Mouse (Mus musculus) kidney, embryonic 15.5 days (tissue): ENCODE results near the gene Muc3. TPM values are rescaled to one million over a fixed set of nuclear protein-coding genes. Genes with fewer than 3 reads are reported as not detected.
A peak's percentile ranks its signal among the peaks of the same experiment; 100 is the strongest.
"Not testable (repeated sequence)": the region's sequence is repeated elsewhere in the genome, so short reads cannot be mapped to it uniquely, and the experiment has no call there.

ENCODE experiments used
- ATAC-seq: fragments of 200-750 bp; cut with Nextera tagmentation; replicated peaks from 2 replicates; pipeline ENCODE4 v1.8.0; 2017; ENCODE audit warnings: moderate TSS enrichment; ENCODE audit not compliant: low FRiP score
- H3K27ac ChIP-seq: fragments of 300-500 bp; sonication (generic); 2 replicates; pipeline ENCODE4 v1.5.1; 2015; ENCODE audit warnings: mild to moderate bottlenecking, inconsistent platforms
- H3K27me3 ChIP-seq: fragments of 300-500 bp; sonication (generic); 2 replicates; pipeline ENCODE4 v1.6.1; 2015; ENCODE audit warnings: inconsistent platforms
- H3K36me3 ChIP-seq: fragments of 300-500 bp; sonication (generic); 2 replicates; pipeline ENCODE4 v1.6.1; 2015; ENCODE audit warnings: inconsistent platforms
- H3K4me1 ChIP-seq: fragments of 300-500 bp; sonication (generic); 2 replicates; pipeline ENCODE4 v1.6.1; 2015; ENCODE audit warnings: inconsistent platforms
- H3K4me2 ChIP-seq: fragments of 300-500 bp; sonication (generic); 2 replicates; pipeline ENCODE4 v1.6.1; 2015; ENCODE audit warnings: moderate library complexity, mild to moderate bottlenecking, inconsistent platforms
- H3K4me3 ChIP-seq: fragments of 300-500 bp; sonication (generic); replicated peaks from 2 replicates; pipeline ENCODE4 v1.5.1; 2015; ENCODE audit warnings: mild to moderate bottlenecking, inconsistent platforms
- H3K9ac ChIP-seq: fragments of 300-500 bp; sonication (generic); 2 replicates; pipeline ENCODE4 v1.6.1; 2015; ENCODE audit warnings: mild to moderate bottlenecking, inconsistent platforms
- H3K9me3 ChIP-seq: fragments of 300-500 bp; sonication (generic); replicated peaks from 2 replicates; pipeline ENCODE4 v1.6.1; 2016; ENCODE audit warnings: inconsistent platforms
- WGBS: fragments of 180-500 bp; shearing (Covaris S2); methylation state at CpG from one replicate; pipeline ENCODE4 v1.1.7; 2015; ENCODE audit warnings: mixed read lengths; 5-methylcytosine and 5-hydroxymethylcytosine counted together
- polyA plus RNA-seq: library from polyadenylated mRNA; unstranded; fragments of >200 nt; fragmentation: Nextera tagmentation; extraction: Ambion mirVana; gene quantifications from 2 replicates; pipeline ENCODE4 v1.2.1, GENCODE M21; 2015

Muc3 gene
- 0.09 TPM in 1 of 2 replicates, not detected in the other for polyA plus RNA-seq

- H3K4me3 ChIP-seq, H3K4me2 ChIP-seq, H3K27me3 ChIP-seq, H3K27ac ChIP-seq, H3K36me3 ChIP-seq, H3K9ac ChIP-seq, ATAC-seq, H3K4me1 ChIP-seq: not testable (repeated sequence)
- H3K9me3 ChIP-seq = peaks cover 17% of the 10 kb centered on the region
These were observed at the start of gene Muc3 for GRCm38 (mm10) chr5:137149272-137149882. TSS of gene Muc3 (minus strand) at chr5:137149322.

- 83% methylated on average over 8 of the region's 8 CpGs for WGBS
- Histone ChIP-seq H3K4me1 (no peaks in the 10 kb centered on the region), H3K27ac (no peak overlapping the region), H3K4me3 (no peak overlapping the region), H3K36me3 (no peaks in the 10 kb centered on the region), H3K4me2 (no peak overlapping the region), H3K27me3 (peaks cover 9% of the 10 kb centered on the region; the same call in 1 of the 2 replicates), H3K9ac (no peak overlapping the region), H3K9me3 (no peaks in the 10 kb centered on the region)
- no peak for ATAC-seq
These were observed 45.5 kb upstream of the Muc3 start for GRCm38 (mm10) chr5:137194488-137195120.

DNA sequence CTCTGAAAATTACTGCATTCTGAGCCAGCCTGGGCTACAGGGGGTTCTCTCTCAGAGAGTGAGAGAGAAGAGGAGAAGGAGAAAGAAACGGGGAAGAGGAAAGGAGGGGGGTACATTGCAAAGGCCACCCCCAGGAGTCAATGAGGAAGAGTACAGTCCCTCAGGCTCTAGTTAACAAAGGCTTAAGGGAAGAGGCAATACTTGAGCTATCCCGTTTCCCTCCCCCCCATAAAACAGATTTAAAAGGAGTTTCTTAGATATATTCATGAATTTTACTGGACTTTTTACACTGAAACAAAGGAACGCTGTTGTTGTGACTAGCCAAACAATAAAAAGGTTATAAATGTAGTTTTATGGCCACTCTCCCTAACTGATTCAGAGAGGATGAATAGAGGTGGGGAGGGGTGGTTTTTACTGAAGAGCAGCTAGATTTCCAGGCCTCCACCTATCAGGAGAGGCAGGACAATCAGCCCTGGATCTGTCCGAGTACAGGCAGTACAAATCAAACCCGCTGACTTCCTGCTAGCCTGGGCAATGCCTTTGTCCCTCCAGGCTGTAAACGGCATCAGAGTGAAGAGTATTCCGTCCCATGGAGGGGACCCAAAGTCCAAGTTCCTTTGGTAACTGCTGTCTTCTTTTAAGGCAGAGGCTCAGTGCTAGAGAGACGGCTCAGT, 44.3 kb upstream of the Muc3 start:
- Histone ChIP-seq H3K9ac (no peak overlapping the region), H3K27ac (no peak overlapping the region), H3K4me2 (no peak overlapping the region), H3K9me3 (no peaks in the 10 kb centered on the region), H3K4me3 (no peak overlapping the region), H3K36me3 (no peaks in the 10 kb centered on the region), H3K4me1 (peaks cover 4% of the 10 kb centered on the region; the same call in 1 of the 2 replicates), H3K27me3 (peaks cover 17% of the 10 kb centered on the region; the same call in 1 of the 2 replicates)
- WGBS = 23% methylated on average over 8 of the region's 8 CpGs
- ATAC-seq = no peak

DNA sequence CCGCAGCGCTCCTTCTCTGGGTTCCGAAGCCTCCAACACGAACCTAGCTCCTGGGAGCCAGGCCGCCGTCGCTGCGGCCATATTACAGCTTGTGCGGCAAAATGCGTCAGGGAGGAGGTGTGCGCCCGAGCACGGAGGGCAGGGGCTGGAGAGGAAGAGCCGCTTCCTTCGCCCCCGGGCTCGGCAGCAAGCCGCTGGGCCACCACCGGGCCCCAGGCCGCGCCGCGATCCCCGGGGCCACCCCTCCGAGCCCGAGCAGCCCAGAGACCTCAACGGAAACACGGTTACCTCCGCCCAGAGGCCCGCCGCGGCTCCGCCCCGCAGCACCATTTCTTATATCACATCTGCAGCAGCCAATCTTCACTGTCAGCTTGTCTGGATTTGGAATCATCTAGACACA, 40.2 kb upstream of the Muc3 start:
- H3K4me1 ChIP-seq = peaks cover 4% of the 10 kb centered on the region; the same call in 1 of the 2 replicates
- 2% methylated on average over 34 of the region's 34 CpGs for WGBS
- peak overlapping the region; percentile 94 for H3K4me2 ChIP-seq
- H3K27me3 ChIP-seq = peaks cover 29% of the 10 kb centered on the region
- no peak overlapping the region for H3K27ac ChIP-seq
- no peak for ATAC-seq
- H3K36me3 ChIP-seq = no peaks in the 10 kb centered on the region
- no peaks in the 10 kb centered on the region for H3K9me3 ChIP-seq
- peak overlapping the region; percentile 57 for H3K9ac ChIP-seq
- H3K4me3 ChIP-seq = peak overlapping the region; percentile 58

DNA sequence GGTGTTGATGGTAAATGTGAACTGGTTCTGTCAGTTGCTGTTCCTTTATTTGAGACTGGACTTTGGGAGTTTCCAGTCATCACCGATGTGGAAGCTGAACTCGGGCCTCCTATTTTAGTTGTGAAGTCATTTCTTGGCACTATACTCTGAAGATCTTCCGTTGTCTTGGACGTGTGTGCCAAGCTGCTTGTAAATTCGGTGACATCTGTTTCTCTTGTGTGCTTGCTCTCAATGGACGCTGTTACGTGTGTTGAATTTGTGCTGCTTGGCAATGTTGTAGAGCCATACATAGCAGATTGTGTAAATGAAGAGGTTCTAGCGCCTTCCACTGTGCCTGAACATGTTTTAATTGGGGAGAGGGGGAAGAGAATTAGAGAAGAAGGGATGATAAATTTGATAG, 36.2 kb upstream of the Muc3 start:
- Histone ChIP-seq H3K4me3 (no peak overlapping the region), H3K36me3 (no peaks in the 10 kb centered on the region), H3K4me1 (peaks cover 4% of the 10 kb centered on the region; the same call in 1 of the 2 replicates), H3K9me3 (no peaks in the 10 kb centered on the region), H3K9ac (no peak overlapping the region), H3K27me3 (peaks cover 26% of the 10 kb centered on the region), H3K4me2 (no peak overlapping the region), H3K27ac (no peak overlapping the region)
- ATAC-seq = no peak
- WGBS = 88% methylated on average over 8 of the region's 8 CpGs

GRCm38 (mm10) chr5:137179646-137180374, 30.7 kb upstream of the Muc3 start:
- Histone ChIP-seq H3K9ac (no peak overlapping the region), H3K36me3 (no peaks in the 10 kb centered on the region), H3K27me3 (peaks cover 16% of the 10 kb centered on the region), H3K9me3 (no peaks in the 10 kb centered on the region), H3K4me3 (no peak overlapping the region), H3K4me2 (no peak overlapping the region), H3K27ac (no peak overlapping the region), H3K4me1 (no peaks in the 10 kb centered on the region)
- 76% methylated on average over 8 of the region's 8 CpGs for WGBS
- ATAC-seq = no peak

GRCm38 (mm10) chr5:137173967-137174366, 24.8 kb upstream of the Muc3 start:
- H3K9ac ChIP-seq = no peak overlapping the region
- 71% methylated on average over 6 of the region's 6 CpGs for WGBS
- H3K9me3 ChIP-seq = no peaks in the 10 kb centered on the region
- H3K4me2 ChIP-seq = no peak overlapping the region
- no peak overlapping the region for H3K4me3 ChIP-seq
- H3K27me3 ChIP-seq = peaks cover 25% of the 10 kb centered on the region
- no peak for ATAC-seq
- no peak overlapping the region for H3K27ac ChIP-seq
- H3K4me1 ChIP-seq = peaks cover 16% of the 10 kb centered on the region
- H3K36me3 ChIP-seq = no peaks in the 10 kb centered on the region

DNA sequence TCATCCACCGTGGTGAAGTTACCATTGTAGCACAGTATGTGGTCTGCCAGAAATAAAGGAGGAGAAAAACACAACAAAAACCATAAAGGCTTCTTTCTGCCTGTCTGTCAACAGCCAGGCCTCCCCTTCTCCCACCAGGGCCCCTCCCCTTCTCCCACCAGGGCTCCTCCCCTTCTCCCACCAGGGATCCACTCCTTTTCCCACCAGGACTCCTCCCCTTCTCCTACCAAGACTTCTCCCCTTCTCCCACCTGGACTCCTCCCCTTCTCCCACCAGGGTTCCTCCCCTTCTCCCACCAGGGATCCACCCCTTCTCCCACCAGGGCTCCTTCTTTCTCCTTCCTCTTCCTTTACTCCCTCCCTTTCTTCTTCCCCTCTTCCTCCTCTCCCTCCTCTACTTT, 23.5 kb upstream of the Muc3 start:
- Histone ChIP-seq H3K27me3 (peaks cover 25% of the 10 kb centered on the region), H3K4me2 (no peak overlapping the region), H3K36me3 (no peaks in the 10 kb centered on the region), H3K4me1 (peaks cover 16% of the 10 kb centered on the region), H3K9ac (no peak overlapping the region), H3K9me3 (no peaks in the 10 kb centered on the region), H3K27ac (no peak overlapping the region), H3K4me3 (no peak overlapping the region)
- ATAC-seq = no peak
- WGBS = 12% methylated on average over 1 of the region's 1 CpGs

GRCm38 (mm10) chr5:137171478-137171877, 22.4 kb upstream of the Muc3 start:
- no peak overlapping the region for H3K4me2 ChIP-seq
- H3K36me3 ChIP-seq = no peaks in the 10 kb centered on the region
- ATAC-seq = 0 out of 2 replicates have a peak, but pooled peaks have one; percentile 46
- H3K27ac ChIP-seq = 0 out of 2 replicates have a peak overlapping the region, but pooled peaks have one; percentile 45
- H3K4me3 ChIP-seq = no peak overlapping the region
- H3K9me3 ChIP-seq = no peaks in the 10 kb centered on the region
- H3K9ac ChIP-seq = no peak overlapping the region
- 55% methylated on average over 7 of the region's 7 CpGs for WGBS
- H3K4me1 ChIP-seq = peaks cover 16% of the 10 kb centered on the region
- peaks cover 25% of the 10 kb centered on the region for H3K27me3 ChIP-seq

GRCm38 (mm10) chr5:137170836-137171380, 21.8 kb upstream of the Muc3 start:
- H3K4me2 ChIP-seq = no peak overlapping the region
- peaks cover 16% of the 10 kb centered on the region for H3K4me1 ChIP-seq
- no peak overlapping the region for H3K4me3 ChIP-seq
- no peaks in the 10 kb centered on the region for H3K9me3 ChIP-seq
- H3K36me3 ChIP-seq = no peaks in the 10 kb centered on the region
- H3K27me3 ChIP-seq = peaks cover 24% of the 10 kb centered on the region
- peak overlapping the region; percentile 23; the same call in 1 of the 2 replicates for H3K27ac ChIP-seq
- ATAC-seq = no peak
- H3K9ac ChIP-seq = no peak overlapping the region
- 72% methylated on average over 9 of the region's 9 CpGs for WGBS

DNA sequence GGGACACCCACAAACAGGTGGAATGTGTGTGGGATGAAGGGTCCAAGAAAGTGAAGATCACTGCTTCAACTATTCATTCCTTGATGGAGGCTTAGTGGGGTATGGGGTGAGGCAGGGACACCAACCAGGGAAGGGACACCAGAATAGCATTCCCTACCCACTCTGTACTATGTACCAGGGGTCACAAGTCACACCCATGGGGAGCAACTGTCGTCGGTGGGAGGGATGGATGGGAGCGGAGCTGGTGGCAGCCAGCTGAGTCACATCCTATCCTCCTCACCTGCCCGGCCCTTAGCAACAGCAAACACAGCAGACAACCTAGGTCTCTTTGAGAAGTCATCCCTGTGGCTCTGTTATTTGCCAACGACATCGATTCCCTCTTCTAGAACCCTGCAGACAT, 18.4 kb upstream of the Muc3 start:
- H3K9ac ChIP-seq = no peak overlapping the region
- H3K9me3 ChIP-seq = no peaks in the 10 kb centered on the region
- WGBS = 70% methylated on average over 6 of the region's 6 CpGs
- H3K36me3 ChIP-seq = no peaks in the 10 kb centered on the region
- peaks cover 10% of the 10 kb centered on the region; the same call in 1 of the 2 replicates for H3K27me3 ChIP-seq
- ATAC-seq = no peak
- no peak overlapping the region for H3K27ac ChIP-seq
- peaks cover 15% of the 10 kb centered on the region for H3K4me1 ChIP-seq
- no peak overlapping the region for H3K4me2 ChIP-seq
- H3K4me3 ChIP-seq = no peak overlapping the region
